29 mouse cellular contexts compared by ENCODE assay signal in the genomic region with DNA sequence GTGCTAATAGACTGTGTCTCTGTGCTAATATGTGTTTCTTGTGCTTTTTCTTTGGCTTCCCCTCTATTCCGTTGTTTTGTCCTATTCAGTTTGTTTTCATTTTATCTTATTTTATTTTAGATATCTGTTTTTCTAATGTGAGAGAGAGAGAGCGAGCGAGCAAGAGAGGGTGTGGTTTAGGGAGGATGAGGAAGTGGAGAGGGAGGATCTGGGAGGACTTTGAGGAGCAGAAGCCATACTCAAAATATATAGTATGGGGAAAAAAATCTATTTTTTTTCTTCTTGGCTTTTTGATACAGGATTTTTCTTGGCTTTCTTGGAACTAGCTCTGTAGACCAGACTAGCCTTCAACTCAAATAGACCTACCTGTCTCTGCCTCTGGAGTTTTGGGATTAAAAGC. TPM values are rescaled to one million over a fixed set of nuclear protein-coding genes. Genes with fewer than 3 reads are reported as not detected.
"Had no signal": no experiment of that assay in that cellular context is flagged by ENCODE, and none has a peak within 500 bp of the region (broad histone marks: within the 10 kb centered on the region; RNA-seq: fewer than 3 reads in every experiment).

No protein-coding gene starts in this region.

- H3K4me3 ChIP-seq: limb, embryonic 10.5 days; limb, embryonic 12.5 days; limb, embryonic 13.5 days; limb, embryonic 15.5 days; liver, embryonic 12.5 days; liver, embryonic 13.5 days; liver, embryonic 15.5 days; lung, embryonic 15.5 days; megakaryocyte, embryonic 14.5 days; midbrain, embryonic 10.5 days; midbrain, embryonic 12.5 days; midbrain, embryonic 13.5 days; midbrain, embryonic 15.5 days; myocyte; neural tube, embryonic 12.5 days had no signal

- H3K4me1 ChIP-seq: limb, embryonic 15.5 days; liver, embryonic 12.5 days; liver, embryonic 15.5 days; megakaryocyte, embryonic 14.5 days; midbrain, embryonic 12.5 days; midbrain, embryonic 13.5 days; midbrain, embryonic 15.5 days; neural tube, embryonic 12.5 days had no signal

- DNase-seq: left cerebral cortex, postnatal 4 days; liver; liver, embryonic 13.5 days; liver, postnatal 0 days; lung, adult 18-20 months; lung, adult 2 months; lung, embryonic 14.5 days; lung, postnatal 10 days; lung, postnatal 14 days; lung, postnatal 36 days; lung, postnatal 4 days; midbrain, embryonic 14.5 days had no signal

- H3K9me3 ChIP-seq: limb, embryonic 10.5 days; limb, embryonic 12.5 days; limb, embryonic 13.5 days; limb, embryonic 15.5 days; liver, embryonic 12.5 days; liver, embryonic 13.5 days; liver, embryonic 15.5 days; lung, embryonic 15.5 days; megakaryocyte, embryonic 14.5 days; midbrain, embryonic 10.5 days; midbrain, embryonic 12.5 days; midbrain, embryonic 13.5 days; midbrain, embryonic 15.5 days; neural tube, embryonic 12.5 days had no signal

- H3K36me3 ChIP-seq: limb, embryonic 10.5 days; limb, embryonic 12.5 days; limb, embryonic 13.5 days; limb, embryonic 15.5 days; liver, embryonic 12.5 days; liver, embryonic 13.5 days; liver, embryonic 15.5 days; lung, embryonic 15.5 days; midbrain, embryonic 10.5 days; midbrain, embryonic 12.5 days; midbrain, embryonic 13.5 days; midbrain, embryonic 15.5 days; neural tube, embryonic 12.5 days had no signal

- H3K9ac ChIP-seq: limb, embryonic 12.5 days; limb, embryonic 13.5 days; limb, embryonic 15.5 days; liver, embryonic 12.5 days; liver, embryonic 13.5 days; liver, embryonic 14.5 days; liver, embryonic 15.5 days; liver, postnatal 0 days; lung, embryonic 14.5 days; lung, embryonic 15.5 days; midbrain, embryonic 12.5 days; midbrain, embryonic 13.5 days; midbrain, embryonic 15.5 days; neural tube, embryonic 12.5 days had no signal

- H3K27me3 ChIP-seq: limb, embryonic 12.5 days; limb, embryonic 13.5 days; limb, embryonic 15.5 days; lung, embryonic 15.5 days; midbrain, embryonic 12.5 days; midbrain, embryonic 13.5 days; midbrain, embryonic 15.5 days; neural tube, embryonic 12.5 days had no signal

- H3K27ac ChIP-seq: limb, embryonic 10.5 days; limb, embryonic 12.5 days; limb, embryonic 13.5 days; limb, embryonic 15.5 days; liver, embryonic 12.5 days; liver, embryonic 13.5 days; liver, embryonic 14.5 days; liver, embryonic 15.5 days; macrophage; midbrain, embryonic 10.5 days; midbrain, embryonic 12.5 days; midbrain, embryonic 13.5 days; midbrain, embryonic 15.5 days; neural tube, embryonic 12.5 days had no signal

RNA-seq across cellular contexts. Expression of a gene that starts 7.3 kb away (rescaled TPM):
- total RNA-seq: monocyte, adult 5-6 weeks had no signal
